Mouse (Mus musculus) central nervous system, embryonic 11.5 days (tissue): Measurements from ENCODE around the gene Ccp110. TPM values are rescaled to one million over a fixed set of nuclear protein-coding genes. Genes with fewer than 3 reads are reported as not detected.

Source experiments
- polyA plus RNA-seq: library from polyadenylated mRNA; depleted of rRNA; stranded (reverse); fragments of >200 nt; gene quantifications from 2 replicates; pipeline ENCODE4 v1.2.3, GENCODE M21; 2012; rRNA removed

Ccp110 gene
- 61.8 and 66.8 TPM in 2 replicates for polyA plus RNA-seq

GRCm38 (mm10) chr7:118712228-118713173 lies at the start of gene Ccp110:
Ccp110 (plus strand) TSS chr7:118712552.

GRCm38 (mm10) chr7:118705101-118705961 lies 7.0 kb upstream of the Ccp110 start, which contains the start of gene Gde1:
Gde1 (minus strand) TSS chr7:118705778.

GRCm38 (mm10) chr7:118739975-118740531 lies 27.7 kb downstream of the Ccp110 start, which contains the start of gene Vps35l:
Vps35l (plus strand) TSS chr7:118740226.

Other genes with a start within 250 kb of the Ccp110 start
- gene Itpripl2, start 220.6 kb upstream of the Ccp110 start, polyA plus RNA-seq, result 4.2 and 5.7 TPM in 2 replicates
- 79.8 and 99.6 TPM in 2 replicates for gene Coq7, start 179.2 kb upstream of the Ccp110 start, polyA plus RNA-seq
- 6.3 and 8.8 TPM in 2 replicates for gene Tmc7, start 127.8 kb upstream of the Ccp110 start, polyA plus RNA-seq
- gene Tmc5, start 115.3 kb upstream of the Ccp110 start, polyA plus RNA-seq, result 0.19 and 0.20 TPM in 2 replicates
- 74.3 and 76.0 TPM in 2 replicates for gene Gde1, start 6.8 kb upstream of the Ccp110 start, polyA plus RNA-seq
- 47.0 and 52.1 TPM in 2 replicates for gene Vps35l, start 27.7 kb downstream of the Ccp110 start, polyA plus RNA-seq
- gene Iqck, start 143.2 kb downstream of the Ccp110 start, polyA plus RNA-seq, result 3.1 and 3.2 TPM in 2 replicates
- gene Knop1, start 143.7 kb downstream of the Ccp110 start, polyA plus RNA-seq, result 44.8 and 51.8 TPM in 2 replicates